Mouse (Mus musculus): ENCODE data around the gene Ccdc9. TPM values are rescaled to one million over a fixed set of nuclear protein-coding genes. Genes with fewer than 3 reads are reported as not detected.

Gene Ccdc9
- polyA plus RNA-seq, 1 experiment from 2014 or later: 28.7 TPM

Other genes with a start within 250 kb of the Ccdc9 start
- gene Bicra, start 238.9 kb downstream of the Ccdc9 start, polyA plus RNA-seq (2016; fragmentation: Nextera tagmentation; extraction: Ambion mirVana): 7.0 and 7.7 TPM in 2 replicates
- gene Zfp541, start 225.0 kb downstream of the Ccdc9 start, polyA plus RNA-seq (2016; fragmentation: Nextera tagmentation; extraction: Ambion mirVana): 0.10 TPM in 1 of 2 replicates, not detected in the other
- gene Napa, start 188.3 kb downstream of the Ccdc9 start, polyA plus RNA-seq (2016; fragmentation: Nextera tagmentation; extraction: Ambion mirVana): 169 and 171 TPM in 2 replicates
- gene Kptn, start 166.9 kb downstream of the Ccdc9 start, polyA plus RNA-seq (2016; fragmentation: Nextera tagmentation; extraction: Ambion mirVana): 26.0 and 28.8 TPM in 2 replicates
- gene Slc8a2, start 157.0 kb downstream of the Ccdc9 start, polyA plus RNA-seq (2016; fragmentation: Nextera tagmentation; extraction: Ambion mirVana): 0.22 and 0.34 TPM in 2 replicates
- gene Meis3, start 111.7 kb downstream of the Ccdc9 start, polyA plus RNA-seq (2016; fragmentation: Nextera tagmentation; extraction: Ambion mirVana): 56.7 and 57.5 TPM in 2 replicates
- gene Dhx34, start 64.8 kb downstream of the Ccdc9 start, polyA plus RNA-seq (2016; fragmentation: Nextera tagmentation; extraction: Ambion mirVana): 19.6 and 21.2 TPM in 2 replicates
- 0.09 TPM in 2 replicates for gene C5ar2, start 42.6 kb downstream of the Ccdc9 start, polyA plus RNA-seq (2016; fragmentation: Nextera tagmentation; extraction: Ambion mirVana)
- 0.50 and 0.80 TPM in 2 replicates for gene C5ar1, start 27.3 kb downstream of the Ccdc9 start, polyA plus RNA-seq (2016; fragmentation: Nextera tagmentation; extraction: Ambion mirVana)
- gene Inafm1, start 13.2 kb downstream of the Ccdc9 start, polyA plus RNA-seq (2016; fragmentation: Nextera tagmentation; extraction: Ambion mirVana): 5.6 and 6.3 TPM in 2 replicates
- gene Bbc3, start 21.6 kb upstream of the Ccdc9 start, polyA plus RNA-seq (2016; fragmentation: Nextera tagmentation; extraction: Ambion mirVana): 16.4 and 18.8 TPM in 2 replicates
- gene Sae1, start 101.0 kb upstream of the Ccdc9 start, polyA plus RNA-seq (2016; fragmentation: Nextera tagmentation; extraction: Ambion mirVana): 505 and 521 TPM in 2 replicates
- gene Zc3h4, start 114.1 kb upstream of the Ccdc9 start, polyA plus RNA-seq (2016; fragmentation: Nextera tagmentation; extraction: Ambion mirVana): 18.8 and 19.2 TPM in 2 replicates
- 64.4 and 68.5 TPM in 2 replicates for gene Tmem160, start 166.0 kb upstream of the Ccdc9 start, polyA plus RNA-seq (2016; fragmentation: Nextera tagmentation; extraction: Ambion mirVana)
- 0.71 and 1.2 TPM in 2 replicates for gene Npas1, start 190.9 kb upstream of the Ccdc9 start, polyA plus RNA-seq (2016; fragmentation: Nextera tagmentation; extraction: Ambion mirVana)

Measured in forebrain, embryonic 10.5 days (tissue).